In genomic region chr5:147723811-147724210, GRCm38 (mm10) we compare ENCODE assay signal across 9 mouse cellular contexts. TPM values are rescaled to one million over a fixed set of nuclear protein-coding genes. Genes with fewer than 3 reads are reported as not detected.
A peak's percentile ranks its signal among the peaks of the same experiment; 100 is the strongest.
DNase-seq lines count a peak whose midpoint lies in the region; ATAC-seq and TF ChIP-seq lines count a peak whose summit lies in the region.
"Had no signal": no experiment of that assay in that cellular context is flagged by ENCODE, and none has a peak within 500 bp of the region (broad histone marks: within the 10 kb centered on the region; RNA-seq: fewer than 3 reads in every experiment).

No protein-coding gene starts in this region.

- H3K9me3 ChIP-seq in heart, embryonic 10.5 days = no peaks in the 10 kb centered on the region
- no peaks in the 10 kb centered on the region for H3K9me3 ChIP-seq in embryonic facial prominence, embryonic 14.5 days (ENCODE audit: control insufficient read depth, low read length)
- no peaks in the 10 kb centered on the region for H3K9me3 ChIP-seq in midbrain, postnatal 0 days (ENCODE audit: low read length)

- H3K36me3 ChIP-seq in heart, embryonic 10.5 days = no peaks in the 10 kb centered on the region
- H3K36me3 ChIP-seq in liver, adult 2 months (ENCODE audit: control insufficient read depth, insufficient read depth, low read length) = no peaks in the 10 kb centered on the region
- H3K36me3 ChIP-seq in embryonic facial prominence, embryonic 14.5 days (ENCODE audit: control insufficient read depth, insufficient read depth, low read length) = no peaks in the 10 kb centered on the region
- no peaks in the 10 kb centered on the region for H3K36me3 ChIP-seq in midbrain, postnatal 0 days (ENCODE audit: insufficient read depth, low read length)
- H3K36me3 ChIP-seq in thymus, adult 2 months (ENCODE audit: control insufficient read depth, insufficient read depth, low read length) = no peaks in the 10 kb centered on the region

- H3K4me2 ChIP-seq in embryonic facial prominence, embryonic 14.5 days (ENCODE audit: low read depth, low read length) = no peak overlapping the region
- H3K4me2 ChIP-seq in midbrain, postnatal 0 days (ENCODE audit: low read depth, low read length, poor library complexity, severe bottlenecking) = no peak overlapping the region

- no peak for TF ChIP-seq CTCF in liver, adult 2 months (IDR thresholded peaks at IDR 0.05; ENCODE audit: low read depth, low read length)
- no peak for TF ChIP-seq CTCF in midbrain, postnatal 0 days (IDR thresholded peaks at IDR 0.05)
- TF ChIP-seq CTCF in thymus, adult 2 months (IDR thresholded peaks at IDR 0.05; ENCODE audit: borderline replicate concordance, control insufficient read depth, extremely low read depth, insufficient read depth, low read length, poor library complexity) = no peak

- H3K4me1 ChIP-seq in heart, embryonic 10.5 days = peaks cover 31% of the 10 kb centered on the region
- no peaks in the 10 kb centered on the region; the same call in 1 of the 2 replicates for H3K4me1 ChIP-seq in liver, adult 2 months (ENCODE audit: control insufficient read depth, insufficient read depth, low read length)
- H3K4me1 ChIP-seq in embryonic facial prominence, embryonic 14.5 days (ENCODE audit: control insufficient read depth, insufficient read depth, low read length) = peaks cover 15% of the 10 kb centered on the region
- peaks cover 3% of the 10 kb centered on the region; the same call in 1 of the 2 replicates for H3K4me1 ChIP-seq in midbrain, postnatal 0 days (ENCODE audit: insufficient read depth, low read length)
- 0 out of 2 replicates have a peak, but pooled peaks cover 2% of the 10 kb centered on the region for H3K4me1 ChIP-seq in thymus, adult 2 months (replicated peaks; ENCODE audit: control insufficient read depth, insufficient read depth, low read length)

- ATAC-seq in embryonic facial prominence, embryonic 14.5 days (ENCODE audit: low read depth) = no peak
- no peak for ATAC-seq in midbrain, postnatal 0 days (ENCODE audit: low FRiP score)

- H3K4me3 ChIP-seq in heart, embryonic 10.5 days = peak overlapping the region; percentile 74
- H3K4me3 ChIP-seq in liver, adult 2 months (ENCODE audit: insufficient read depth, low read depth, low read length) = peak overlapping the region; percentile 2
- peak overlapping the region; percentile 50; the same call in 1 of the 2 replicates for H3K4me3 ChIP-seq in embryonic facial prominence, embryonic 14.5 days (ENCODE audit: low read depth, low read length)
- H3K4me3 ChIP-seq in midbrain, postnatal 0 days (ENCODE audit: low read depth, low read length) = 0 out of 2 replicates have a peak overlapping the region, but pooled peaks have one; percentile 3
- no peak overlapping the region for H3K4me3 ChIP-seq in thymus, adult 2 months (ENCODE audit: control insufficient read depth, insufficient read depth, low read length)

- H3K79me2 ChIP-seq in liver, adult 2 months (ENCODE audit: control insufficient read depth, insufficient read depth, low read length) = no peaks in the 10 kb centered on the region

- H3K27me3 ChIP-seq in heart, embryonic 10.5 days (ENCODE audit: insufficient read depth, poor library complexity, severe bottlenecking) = peaks cover 84% of the 10 kb centered on the region
- peaks cover 18% of the 10 kb centered on the region for H3K27me3 ChIP-seq in liver, adult 2 months (ENCODE audit: control insufficient read depth, insufficient read depth, low read length)
- H3K27me3 ChIP-seq in embryonic facial prominence, embryonic 14.5 days (replicated peaks; ENCODE audit: control insufficient read depth, insufficient read depth, low read length) = peaks cover 93% of the 10 kb centered on the region
- H3K27me3 ChIP-seq in midbrain, postnatal 0 days (ENCODE audit: insufficient read depth, low read length) = peaks cover 66% of the 10 kb centered on the region
- H3K27me3 ChIP-seq in thymus, adult 2 months (ENCODE audit: control insufficient read depth, insufficient read depth, low read length) = peaks cover 15% of the 10 kb centered on the region

- 2% methylated on average over 17 of the region's 17 CpGs for WGBS in heart, embryonic 10.5 days
- 15% methylated on average over 17 of the region's 17 CpGs for WGBS in liver, adult 2 months
- 7% methylated on average over 17 of the region's 17 CpGs for WGBS in embryonic facial prominence, embryonic 14.5 days
- WGBS in midbrain, postnatal 0 days = 5% methylated on average over 17 of the region's 17 CpGs
- 32% methylated on average over 17 of the region's 17 CpGs for WGBS in thymus, adult 2 months

- DNase-seq in heart, embryonic 10.5 days (ENCODE audit: low spot score) = no peak
- no peak for DNase-seq in heart, adult 9 months (ENCODE audit: low spot score in 2 of 2)
- DNase-seq in liver, adult 2 months (ENCODE audit: extremely low read depth, low read depth, low spot score) = no peak
- no peak for DNase-seq in liver
- no peak for DNase-seq in embryonic facial prominence, embryonic 14.5 days (ENCODE audit: low spot score)
- DNase-seq in midbrain, postnatal 0 days (ENCODE audit: low spot score) = no peak
- DNase-seq in thymus, adult 2 months = no peak
- DNase-seq in layer of hippocampus, adult 18-20 months (ENCODE audit: low spot score in 2 of 2) = no peak
- DNase-seq: lung, postnatal 10 days had no signal

- TF ChIP-seq POLR2A in liver, adult 2 months (IDR thresholded peaks at IDR 0.05; ENCODE audit: extremely low read depth, insufficient read depth, low read length) = no peak
- TF ChIP-seq POLR2A in thymus, adult 2 months (IDR thresholded peaks at IDR 0.05; ENCODE audit: control insufficient read depth, extremely low read depth, insufficient read depth, low read length, poor library complexity) = no peak

- H3K27ac ChIP-seq in heart, embryonic 10.5 days = no peak overlapping the region
- H3K27ac ChIP-seq in liver, adult 2 months (replicated peaks; ENCODE audit: insufficient read depth, low read depth, low read length) = no peak overlapping the region
- H3K27ac ChIP-seq in embryonic facial prominence, embryonic 14.5 days (replicated peaks; ENCODE audit: low read depth, low read length) = no peak overlapping the region
- no peak overlapping the region for H3K27ac ChIP-seq in midbrain, postnatal 0 days (ENCODE audit: low read depth, low read length)
- H3K27ac ChIP-seq in thymus, adult 2 months (ENCODE audit: control insufficient read depth, insufficient read depth, low read length) = no peak overlapping the region

- H3K9ac ChIP-seq in liver, adult 2 months (ENCODE audit: low read depth, low read length) = no peak overlapping the region
- H3K9ac ChIP-seq in embryonic facial prominence, embryonic 14.5 days (ENCODE audit: low read depth, low read length) = no peak overlapping the region
- H3K9ac ChIP-seq in midbrain, postnatal 0 days (replicated peaks; ENCODE audit: low read length, poor library complexity, severe bottlenecking) = no peak overlapping the region

RNA-seq across cellular contexts. Expression of gene Flt1, which starts 2.0 kb away (rescaled TPM):
- polyA plus RNA-seq in heart, embryonic 10.5 days (2016; fragmentation: Nextera tagmentation; extraction: Ambion mirVana) = 20.6 and 21.6 TPM in 2 replicates
- total RNA-seq in liver, adult 2 months (2014; rRNA removed) = 4.8 and 6.2 TPM in 2 replicates
- 1.2 and 1.3 TPM in 2 replicates for polyA plus RNA-seq in liver, adult 2 months (2012; rRNA removed)
- 12.2 and 13.2 TPM in 2 replicates for polyA plus RNA-seq in embryonic facial prominence, embryonic 14.5 days (2014; fragmentation: Nextera tagmentation; extraction: Ambion mirVana)
- total RNA-seq in midbrain, postnatal 0 days (2014; rRNA removed) = 15.2 and 16.8 TPM in 2 replicates
- 9.0 and 9.7 TPM in 2 replicates for polyA plus RNA-seq in midbrain, postnatal 0 days (2015; fragmentation: Nextera tagmentation; extraction: Ambion mirVana)
- polyA plus RNA-seq in thymus, adult 2 months (2012; rRNA removed) = 2.0 TPM in 2 replicates
- 10 to 100 TPM; 30.4 to 32.0 TPM for total RNA-seq in layer of hippocampus, adult 18-20 months (2021)
